8 mouse cellular contexts compared by ENCODE assay signal in genomic region chr10:79853860-79854795, GRCm38 (mm10). TPM values are rescaled to one million over a fixed set of nuclear protein-coding genes. Genes with fewer than 3 reads are reported as not detected.
A peak's percentile ranks its signal among the peaks of the same experiment; 100 is the strongest.
DNase-seq lines count a peak whose midpoint lies in the region; ATAC-seq lines count a peak whose summit lies in the region.

Ptbp1 (plus strand) TSS chr10:79854427.

- peak; percentile 92 for ATAC-seq in hindbrain, embryonic 12.5 days (ENCODE audit: low FRiP score)

- peak within 1 kb of the TSS; percentile 98 for H3K9ac ChIP-seq in hindbrain, embryonic 12.5 days

- WGBS in hindbrain, embryonic 12.5 days, result under 1% methylated on average over 75 of the region's 75 CpGs

- H3K27ac ChIP-seq in hindbrain, embryonic 12.5 days, result peak within 1 kb of the TSS; percentile 100

- H3K9me3 ChIP-seq in hindbrain, embryonic 12.5 days (replicated peaks), result no peaks in the 10 kb centered on the region

- DNase-seq in NIH3T3 (ENCODE audit: low read depth), result peak; percentile 100
- peak; percentile 100 for DNase-seq in cerebellum, postnatal 10 days
- peak; percentile 99 for DNase-seq in frontal cortex, postnatal 10 days (ENCODE audit: low spot score in 2 of 2)
- DNase-seq in layer of hippocampus, postnatal 14 days (ENCODE audit: low spot score in 2 of 2), result peak; percentile 98 to 100
- peak; percentile 99 for DNase-seq in lung, postnatal 14 days
- peak; percentile 100 for DNase-seq in retina, adult 2 months (ENCODE audit: low read depth, low spot score)
- peak; percentile 99 for DNase-seq in thymus, postnatal 36 days

- peak within 1 kb of the TSS; percentile 98 for H3K4me3 ChIP-seq in hindbrain, embryonic 12.5 days

- H3K36me3 ChIP-seq in hindbrain, embryonic 12.5 days, result peaks cover 24% of the 10 kb centered on the region

- no peaks in the 10 kb centered on the region for H3K27me3 ChIP-seq in hindbrain, embryonic 12.5 days

- peaks cover 65% of the 10 kb centered on the region for H3K4me1 ChIP-seq in hindbrain, embryonic 12.5 days

- peak within 1 kb of the TSS; percentile 99 for H3K4me2 ChIP-seq in hindbrain, embryonic 12.5 days (replicated peaks)

RNA-seq across cellular contexts. Expression of gene Ptbp1, which starts in this region (rescaled TPM):
- polyA plus RNA-seq in hindbrain, embryonic 12.5 days (2016; fragmentation: Nextera tagmentation; extraction: Ambion mirVana), result 201 and 211 TPM in 2 replicates
- 10 to 100 TPM; 62.9 to 70.2 TPM for total RNA-seq in layer of hippocampus, postnatal 14 days (2021)

Comparison
In these comparisons a context has a peak if more than half of its experiments do, and no peak if none do; other contexts are left out.
1. Peak in every context shown above with its lines: DNase-seq, ATAC-seq, H3K4me3 ChIP-seq and H3K27ac ChIP-seq.